Mouse (Mus musculus) ES-E14 (cell line): ENCODE measurements around the gene Fam20a.

Experiments used
- CHD2 ChIP-seq: IDR thresholded peaks from 2 replicates; pipeline ENCODE4 v1.6.1; 2014; ENCODE audit warnings: mild to moderate bottlenecking, low read depth, low read length, inconsistent platforms
- MAFK ChIP-seq: IDR thresholded peaks from 2 replicates; pipeline ENCODE4 v1.6.1; 2014; ENCODE audit warnings: mild to moderate bottlenecking, low read depth, low read length, inconsistent platforms; ENCODE audit not compliant: insufficient read depth

DNA sequence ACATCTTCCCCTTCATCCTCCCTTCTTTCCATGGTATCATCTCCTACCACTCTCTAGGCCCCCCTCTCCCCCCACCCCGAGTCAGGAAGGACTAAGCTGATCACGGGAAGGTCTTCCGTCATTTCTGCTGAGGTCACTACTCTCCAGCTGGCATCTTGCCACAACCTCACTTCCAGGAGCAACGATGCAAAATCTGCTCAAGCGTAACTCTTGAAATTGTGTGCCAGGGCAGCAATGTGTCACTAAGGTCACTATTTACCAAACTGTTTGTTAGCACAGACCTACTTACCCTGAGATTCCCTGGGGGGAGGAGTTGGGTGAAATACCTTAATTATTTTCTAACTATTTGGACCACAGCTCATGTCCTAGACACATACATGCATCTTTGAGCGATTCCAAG is 21.3 kb downstream of the Fam20a start:
- TF ChIP-seq CHD2 (no peak), MAFK (no peak)
